Mouse (Mus musculus): ENCODE results near the gene Acta1.

DNA sequence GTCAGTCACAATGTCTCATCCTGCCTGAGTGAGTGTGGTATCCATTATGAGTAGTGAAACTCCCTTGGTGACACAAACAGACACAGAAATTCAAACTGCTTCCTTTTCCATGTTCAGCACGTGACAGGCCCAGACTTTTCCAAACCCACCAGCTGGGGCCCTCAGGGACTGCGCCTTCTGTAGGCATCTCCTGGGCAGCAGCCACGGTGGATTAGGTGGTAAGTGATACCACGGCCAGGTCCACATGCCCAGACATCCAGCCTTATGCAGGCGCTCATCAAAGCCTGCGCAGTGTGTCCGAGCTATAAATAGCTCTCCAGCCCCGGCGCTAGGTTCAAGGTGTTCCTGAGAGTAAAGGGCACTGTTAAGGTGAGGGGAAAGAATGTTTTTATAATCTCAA lies 22.5 kb downstream of the Acta1 start:
- no peak for TF ChIP-seq POLR2A (IDR thresholded peaks at IDR 0.05; ENCODE audit: extremely low read depth, insufficient read depth, low read length)
- TF ChIP-seq CTCF (IDR thresholded peaks at IDR 0.05; ENCODE audit: extremely low read depth, insufficient read depth, low read length): no peak
